Mouse (Mus musculus) liver, postnatal 0 days (tissue): ENCODE results near the gene Ms4a18. TPM values are rescaled to one million over a fixed set of nuclear protein-coding genes. Genes with fewer than 3 reads are reported as not detected.

Experiments used
- ATAC-seq: fragments of 200-750 bp; cut with Nextera tagmentation; 2 replicates; pipeline ENCODE4 v1.8.0; 2017; ENCODE audit warnings: mild to moderate bottlenecking, moderate library complexity
- DNase-seq: peaks from one replicate; pipeline ENCODE4 v3.0.0-alpha.2; 2016
- H3K27ac ChIP-seq: fragments of 300-500 bp; sonication (generic); 2 replicates; pipeline ENCODE4 v1.5.1; 2014; ENCODE audit warnings: antibody characterized with exemption, moderate library complexity, mild to moderate bottlenecking, low read depth
- H3K27me3 ChIP-seq: fragments of 300-500 bp; sonication (generic); 2 replicates; pipeline ENCODE4 v1.6.1; 2014; ENCODE audit warnings: low read length, control low read depth, mixed read lengths; ENCODE audit not compliant: insufficient read depth
- H3K36me3 ChIP-seq: fragments of 300-500 bp; sonication (generic); replicated peaks from 2 replicates; pipeline ENCODE4 v1.6.1; 2014; ENCODE audit warnings: mild to moderate bottlenecking, control low read depth, low read length, moderate library complexity, mixed read lengths; ENCODE audit not compliant: insufficient read depth
- H3K4me1 ChIP-seq: fragments of 300-500 bp; sonication (generic); 2 replicates; pipeline ENCODE4 v1.6.1; 2014; ENCODE audit warnings: antibody characterized with exemption, mild to moderate bottlenecking, control low read depth; ENCODE audit not compliant: insufficient read depth
- H3K4me2 ChIP-seq: fragments of 300-500 bp; sonication (generic); 2 replicates; pipeline ENCODE4 v1.6.1; 2014; ENCODE audit warnings: low read depth, mild to moderate bottlenecking, low read length, moderate library complexity, mixed read lengths
- H3K4me3 ChIP-seq: fragments of 300-500 bp; sonication (generic); 2 replicates; pipeline ENCODE4 v1.5.1; 2014; ENCODE audit warnings: low read depth, low read length
- H3K9ac ChIP-seq: fragments of 300-500 bp; sonication (generic); replicated peaks from 2 replicates; pipeline ENCODE4 v1.6.1; 2014; ENCODE audit warnings: mild to moderate bottlenecking, moderate library complexity
- H3K9me3 ChIP-seq: fragments of 300-500 bp; sonication (generic); 2 replicates; pipeline ENCODE4 v1.6.1; 2016; ENCODE audit warnings: mild to moderate bottlenecking, control low read depth, low read length, mixed read lengths
- CTCF ChIP-seq: sonication (generic); IDR thresholded peaks from 2 replicates; pipeline ENCODE4 v1.5.1; 2016; ENCODE audit warnings: antibody characterized with exemption, low read depth
- EP300 ChIP-seq: IDR thresholded peaks from 2 replicates; pipeline ENCODE4 v1.6.1; 2016; ENCODE audit warnings: antibody characterized with exemption, low read depth, mild to moderate bottlenecking
- WGBS: fragments of 180-500 bp; shearing (Covaris S2); extraction: QIAGEN DNeasy Blood & Tissue Kit; methylation state at CpG from one replicate; pipeline ENCODE4 v1.1.7; 2014; ENCODE audit not compliant: insufficient replicate concordance; 5-methylcytosine and 5-hydroxymethylcytosine counted together
- polyA plus RNA-seq: library from polyadenylated mRNA; unstranded; fragments of >200 nt; fragmentation: Nextera tagmentation; extraction: Ambion mirVana; gene quantifications from 2 replicates; pipeline ENCODE4 v1.2.1, GENCODE M21; 2015

Ms4a18 gene
- polyA plus RNA-seq, 1 experiment from 2014 or later = not detected

- peaks cover 10% of the 10 kb centered on the region for H3K4me1 ChIP-seq
- no peaks in the 10 kb centered on the region for H3K27me3 ChIP-seq
- H3K4me2 ChIP-seq = peak overlapping the region; percentile 26
- H3K4me3 ChIP-seq = no peak overlapping the region
- DNase-seq = peak; percentile 89
- no peak overlapping the region for H3K9ac ChIP-seq
- H3K36me3 ChIP-seq = no peaks in the 10 kb centered on the region
- WGBS = 8% methylated on average over 18 of the region's 18 CpGs
- H3K27ac ChIP-seq = no peak overlapping the region
- no peaks in the 10 kb centered on the region for H3K9me3 ChIP-seq
- TF ChIP-seq CTCF (peak; percentile 84), EP300 (no peak)
- ATAC-seq = peak; percentile 75
These were observed 38.4 kb downstream of the Ms4a18 start for GRCm38 (mm10) chr19:10979184-10980168.

DNA sequence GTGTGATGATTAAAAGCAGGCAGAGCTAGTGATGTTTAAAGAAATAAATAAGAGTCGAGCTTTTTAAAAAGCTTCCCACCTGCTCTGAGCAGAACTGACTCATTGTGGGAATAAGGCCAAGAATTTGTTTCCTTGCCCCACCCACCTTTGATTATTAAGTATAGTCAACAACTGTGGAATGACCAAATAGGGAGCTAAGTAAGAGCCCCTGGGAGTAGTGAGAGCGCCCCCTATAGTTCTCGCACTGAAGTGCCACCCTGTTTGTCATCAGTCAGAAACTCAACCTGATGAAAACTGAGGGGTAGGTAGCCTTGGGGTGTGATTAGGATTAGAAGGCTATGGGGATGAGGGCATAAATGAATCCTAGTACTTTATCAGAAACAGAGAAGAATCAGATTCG, 41.5 kb downstream of the Ms4a18 start:
- H3K4me1 ChIP-seq = peaks cover 10% of the 10 kb centered on the region
- H3K9me3 ChIP-seq = no peaks in the 10 kb centered on the region; the same call in 1 of the 2 replicates
- no peaks in the 10 kb centered on the region for H3K36me3 ChIP-seq
- no peaks in the 10 kb centered on the region for H3K27me3 ChIP-seq
- no peak overlapping the region for H3K27ac ChIP-seq
- 47% methylated on average over 4 of the region's 4 CpGs for WGBS
- peak; percentile 23 for DNase-seq
- H3K4me2 ChIP-seq = no peak overlapping the region
- no peak overlapping the region for H3K9ac ChIP-seq
- no peak overlapping the region for H3K4me3 ChIP-seq
- peak; percentile 50 for TF ChIP-seq CTCF
- TF ChIP-seq EP300 = no peak
- ATAC-seq = peak; percentile 28; the same call in 1 of the 2 replicates

GRCm38 (mm10) chr19:10975187-10975586, 42.6 kb downstream of the Ms4a18 start:
- WGBS = 57% methylated on average over 2 of the region's 2 CpGs
- H3K4me2 ChIP-seq = no peak overlapping the region
- TF ChIP-seq EP300 (no peak), CTCF (no peak)
- ATAC-seq (no peak), DNase-seq (no peak)
- H3K27ac ChIP-seq = no peak overlapping the region
- H3K4me3 ChIP-seq = no peak overlapping the region
- H3K27me3 ChIP-seq = no peaks in the 10 kb centered on the region
- peaks cover 7% of the 10 kb centered on the region for H3K4me1 ChIP-seq
- no peak overlapping the region for H3K9ac ChIP-seq
- H3K9me3 ChIP-seq = no peaks in the 10 kb centered on the region; the same call in 1 of the 2 replicates
- H3K36me3 ChIP-seq = no peaks in the 10 kb centered on the region

DNA sequence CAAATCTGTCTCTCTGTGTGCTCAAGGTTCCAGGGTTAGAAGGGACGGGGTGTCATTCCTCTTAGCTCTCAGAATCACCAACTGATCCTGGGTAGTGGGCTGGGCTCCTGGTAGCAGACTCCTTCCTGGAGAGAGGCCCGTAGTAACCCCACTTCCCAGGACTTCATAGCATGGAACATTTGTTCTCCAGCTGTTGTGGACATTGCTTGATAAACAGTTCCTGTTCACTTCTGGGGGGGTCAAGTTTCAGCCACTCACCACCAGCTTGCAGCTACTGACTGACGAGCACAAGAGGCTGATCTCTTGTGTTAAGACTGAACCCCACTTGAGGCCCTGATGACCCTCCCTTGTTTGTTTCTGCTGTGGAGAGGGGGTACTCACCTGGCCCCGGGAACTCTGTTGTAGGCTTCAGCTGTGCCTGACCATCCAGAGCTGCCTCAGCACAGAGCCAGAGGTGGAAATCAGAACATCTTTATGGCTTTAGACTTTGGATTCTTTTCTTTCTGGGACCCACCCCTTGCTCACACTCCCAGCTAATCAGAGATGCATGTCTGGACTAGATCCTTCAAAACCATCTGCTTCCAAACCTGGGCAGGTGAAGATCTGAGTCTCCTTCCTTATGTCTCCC, 43.5 kb downstream of the Ms4a18 start, which contains the start of gene Ms4a10:
Gene Ms4a10, minus strand, starts transcription at position 433 of the 628 bp plus-strand sequence.
- Histone ChIP-seq H3K27me3 (no peaks in the 10 kb centered on the region), H3K36me3 (no peaks in the 10 kb centered on the region), H3K9ac (no peak within 1 kb of the TSS), H3K4me3 (no peak within 1 kb of the TSS), H3K4me2 (no peak within 1 kb of the TSS), H3K27ac (peak within 1 kb of the TSS; percentile 29; the same call in 1 of the 2 replicates), H3K4me1 (peaks cover under 1% of the 10 kb centered on the region), H3K9me3 (no peaks in the 10 kb centered on the region; the same call in 1 of the 2 replicates)
- DNase-seq = no peak
- TF ChIP-seq CTCF (no peak), EP300 (peak; percentile 25; the same call in 1 of the 2 replicates)
- WGBS = 38% methylated on average over 4 of the region's 4 CpGs
- ATAC-seq = 0 out of 2 replicates have a peak, but pooled peaks have one; percentile 20

GRCm38 (mm10) chr19:10973187-10973586, 44.6 kb downstream of the Ms4a18 start:
- Histone ChIP-seq H3K27me3 (no peaks in the 10 kb centered on the region), H3K4me2 (no peak overlapping the region), H3K27ac (no peak overlapping the region), H3K4me1 (no peaks in the 10 kb centered on the region; the same call in 1 of the 2 replicates), H3K36me3 (no peaks in the 10 kb centered on the region), H3K4me3 (no peak overlapping the region), H3K9me3 (no peaks in the 10 kb centered on the region; the same call in 1 of the 2 replicates), H3K9ac (no peak overlapping the region)
- WGBS = 69% methylated on average over 2 of the region's 2 CpGs
- TF ChIP-seq EP300 (no peak), CTCF (no peak)
- no peak for DNase-seq
- ATAC-seq = no peak

GRCm38 (mm10) chr19:10972660-10973059, 45.2 kb downstream of the Ms4a18 start:
- Histone ChIP-seq H3K4me1 (no peaks in the 10 kb centered on the region; the same call in 1 of the 2 replicates), H3K27me3 (no peaks in the 10 kb centered on the region), H3K9ac (no peak overlapping the region), H3K4me2 (no peak overlapping the region), H3K9me3 (no peaks in the 10 kb centered on the region; the same call in 1 of the 2 replicates), H3K36me3 (no peaks in the 10 kb centered on the region), H3K4me3 (no peak overlapping the region), H3K27ac (no peak overlapping the region)
- ATAC-seq (no peak), DNase-seq (no peak)
- 72% methylated on average over 3 of the region's 3 CpGs for WGBS
- TF ChIP-seq EP300 (no peak), CTCF (no peak)
